Mouse (Mus musculus): Measurements from ENCODE around the gene Dmc1. TPM values are rescaled to one million over a fixed set of nuclear protein-coding genes. Genes with fewer than 3 reads are reported as not detected.

The Dmc1 gene
- polyA plus RNA-seq, 1 experiment from 2014 or later, result 0.75 TPM

GRCm38 (mm10) chr15:79618456-79618855 lies 13.5 kb upstream of the Dmc1 start:
- no peak overlapping the region for H3K4me2 ChIP-seq (ENCODE audit: low read length)
- no peak overlapping the region for H3K4me3 ChIP-seq (replicated peaks; ENCODE audit: low read depth, low read length)
- peaks cover 86% of the 10 kb centered on the region for H3K36me3 ChIP-seq (ENCODE audit: control insufficient read depth, insufficient read depth, low read length)
- DNase-seq (no peak), ATAC-seq (ENCODE audit: low FRiP score, low TSS enrichment) (no peak)
- H3K4me1 ChIP-seq (ENCODE audit: control insufficient read depth, insufficient read depth, low read length), result no peaks in the 10 kb centered on the region
- no peaks in the 10 kb centered on the region for H3K27me3 ChIP-seq (ENCODE audit: control insufficient read depth, insufficient read depth, low read length)
- no peaks in the 10 kb centered on the region for H3K9me3 ChIP-seq (ENCODE audit: control insufficient read depth, low read length)
- no peak overlapping the region for H3K9ac ChIP-seq (replicated peaks; ENCODE audit: low read length)
- 91% methylated on average over 7 of the region's 7 CpGs for WGBS
- H3K27ac ChIP-seq (replicated peaks; ENCODE audit: low read depth, low read length), result no peak overlapping the region

DNA sequence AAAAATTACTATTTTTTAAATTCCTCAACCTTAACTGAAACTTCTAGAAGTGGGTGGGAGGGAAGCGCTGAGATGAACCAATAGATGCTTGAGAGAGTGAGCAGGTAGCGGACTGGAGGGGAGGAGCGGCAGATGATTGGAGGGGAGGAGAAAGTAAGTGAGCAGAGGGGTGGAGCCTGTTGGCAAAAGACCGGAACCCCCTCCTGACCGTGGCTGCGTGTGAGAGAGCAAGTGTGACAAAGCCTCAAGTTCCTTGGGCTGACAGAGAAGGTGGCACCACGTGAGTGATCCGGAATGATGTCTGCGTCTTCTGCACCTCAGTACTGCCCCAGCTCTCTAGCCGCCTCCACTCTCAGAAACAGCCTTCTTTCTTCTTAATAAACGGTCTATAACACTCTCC lies 12.2 kb upstream of the Dmc1 start:
- ATAC-seq (ENCODE audit: low FRiP score, low TSS enrichment) (no peak), DNase-seq (no peak)
- no peaks in the 10 kb centered on the region for H3K9me3 ChIP-seq (ENCODE audit: control insufficient read depth, low read length)
- H3K36me3 ChIP-seq (ENCODE audit: control insufficient read depth, insufficient read depth, low read length), result peaks cover 87% of the 10 kb centered on the region
- H3K27ac ChIP-seq (replicated peaks; ENCODE audit: low read depth, low read length), result no peak overlapping the region
- H3K4me3 ChIP-seq (replicated peaks; ENCODE audit: low read depth, low read length), result no peak overlapping the region
- H3K9ac ChIP-seq (replicated peaks; ENCODE audit: low read length), result no peak overlapping the region
- no peak overlapping the region for H3K4me2 ChIP-seq (ENCODE audit: low read length)
- H3K4me1 ChIP-seq (ENCODE audit: control insufficient read depth, insufficient read depth, low read length), result no peaks in the 10 kb centered on the region
- 82% methylated on average over 11 of the region's 11 CpGs for WGBS
- H3K27me3 ChIP-seq (ENCODE audit: control insufficient read depth, insufficient read depth, low read length), result no peaks in the 10 kb centered on the region

DNA sequence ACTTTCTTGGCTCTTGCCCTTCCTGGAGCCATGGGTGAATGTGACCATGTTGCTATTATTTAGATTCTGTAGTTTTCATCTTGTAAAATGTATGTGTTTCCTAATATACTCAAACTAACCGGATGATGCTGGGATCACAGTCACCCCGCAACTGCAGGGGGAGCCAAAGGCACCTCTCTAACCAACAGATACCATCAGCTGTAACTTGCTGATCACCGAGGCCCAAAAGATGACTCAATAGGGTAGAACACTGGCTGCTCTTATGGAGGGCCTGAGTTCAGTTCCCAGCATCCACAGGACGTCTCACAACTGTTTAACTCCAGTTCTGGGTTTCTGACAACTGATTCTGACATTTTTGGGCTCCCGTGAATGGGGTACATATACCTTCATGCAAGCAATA lies 11.8 kb upstream of the Dmc1 start:
- ATAC-seq (ENCODE audit: low FRiP score, low TSS enrichment) (no peak), DNase-seq (no peak)
- Histone ChIP-seq H3K36me3 (ENCODE audit: control insufficient read depth, insufficient read depth, low read length) (peaks cover 83% of the 10 kb centered on the region), H3K4me2 (ENCODE audit: low read length) (no peak overlapping the region), H3K4me3 (replicated peaks; ENCODE audit: low read depth, low read length) (no peak overlapping the region), H3K9me3 (ENCODE audit: control insufficient read depth, low read length) (no peaks in the 10 kb centered on the region), H3K27ac (replicated peaks; ENCODE audit: low read depth, low read length) (no peak overlapping the region), H3K4me1 (ENCODE audit: control insufficient read depth, insufficient read depth, low read length) (no peaks in the 10 kb centered on the region), H3K9ac (replicated peaks; ENCODE audit: low read length) (no peak overlapping the region), H3K27me3 (ENCODE audit: control insufficient read depth, insufficient read depth, low read length) (no peaks in the 10 kb centered on the region)
- 91% methylated on average over 5 of the region's 5 CpGs for WGBS

DNA sequence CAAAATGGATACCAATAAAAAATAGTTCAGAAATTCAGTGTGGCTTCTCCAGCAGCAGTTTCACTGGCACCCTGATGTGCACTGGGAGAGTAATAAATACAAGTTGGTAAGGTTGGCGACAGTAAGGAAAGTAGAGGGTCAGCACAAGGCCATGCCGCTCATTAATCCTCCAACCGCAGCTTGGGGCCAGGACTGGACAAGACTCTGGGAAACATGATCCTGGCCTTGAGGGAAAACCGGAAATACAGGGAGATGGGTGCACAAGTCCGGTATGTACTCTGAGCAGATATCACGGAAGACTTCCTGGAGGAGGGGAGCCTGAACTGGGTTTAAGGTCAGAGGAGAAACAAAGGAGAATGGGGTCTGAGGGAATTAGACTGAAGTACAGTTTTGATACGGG lies 10.6 kb upstream of the Dmc1 start:
- Histone ChIP-seq H3K36me3 (ENCODE audit: control insufficient read depth, insufficient read depth, low read length) (peaks cover 79% of the 10 kb centered on the region), H3K4me3 (replicated peaks; ENCODE audit: low read depth, low read length) (no peak overlapping the region), H3K9me3 (ENCODE audit: control insufficient read depth, low read length) (no peaks in the 10 kb centered on the region), H3K4me2 (ENCODE audit: low read length) (no peak overlapping the region), H3K9ac (replicated peaks; ENCODE audit: low read length) (no peak overlapping the region), H3K4me1 (ENCODE audit: control insufficient read depth, insufficient read depth, low read length) (no peaks in the 10 kb centered on the region), H3K27me3 (ENCODE audit: control insufficient read depth, insufficient read depth, low read length) (no peaks in the 10 kb centered on the region), H3K27ac (replicated peaks; ENCODE audit: low read depth, low read length) (no peak overlapping the region)
- DNase-seq (no peak), ATAC-seq (ENCODE audit: low FRiP score, low TSS enrichment) (no peak)
- 94% methylated on average over 7 of the region's 7 CpGs for WGBS

DNA sequence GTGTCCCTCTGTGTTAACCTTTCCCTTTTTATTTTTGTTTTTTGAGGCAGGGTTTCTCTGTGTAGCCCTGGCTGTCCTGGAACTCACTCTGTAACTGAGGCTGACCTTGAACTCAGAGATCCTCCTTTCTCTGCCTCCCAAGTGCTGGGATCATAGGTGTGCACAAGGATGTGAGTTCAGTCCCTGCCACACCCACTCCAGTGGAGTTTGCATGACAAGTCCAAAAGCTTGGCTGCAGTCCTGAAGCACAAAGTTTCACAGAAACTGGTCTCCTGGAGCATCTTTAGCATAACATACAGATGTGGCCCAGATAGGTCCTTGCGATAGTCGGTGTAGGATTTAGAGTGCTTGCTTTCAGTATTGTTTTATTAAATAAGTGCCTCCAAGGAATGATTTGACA lies 4.3 kb upstream of the Dmc1 start:
- H3K4me3 ChIP-seq (replicated peaks; ENCODE audit: low read depth, low read length), result no peak overlapping the region
- H3K27me3 ChIP-seq (ENCODE audit: control insufficient read depth, insufficient read depth, low read length), result peaks cover 10% of the 10 kb centered on the region; the same call in 1 of the 2 replicates
- ATAC-seq (ENCODE audit: low FRiP score, low TSS enrichment), result no peak
- no peaks in the 10 kb centered on the region for H3K9me3 ChIP-seq (ENCODE audit: control insufficient read depth, low read length)
- peaks cover 27% of the 10 kb centered on the region for H3K36me3 ChIP-seq (ENCODE audit: control insufficient read depth, insufficient read depth, low read length)
- no peak overlapping the region for H3K4me2 ChIP-seq (ENCODE audit: low read length)
- H3K4me1 ChIP-seq (ENCODE audit: control insufficient read depth, insufficient read depth, low read length), result no peaks in the 10 kb centered on the region
- WGBS, result 95% methylated on average over 2 of the region's 2 CpGs
- DNase-seq, result no peak
- H3K27ac ChIP-seq (replicated peaks; ENCODE audit: low read depth, low read length), result no peak overlapping the region
- no peak overlapping the region for H3K9ac ChIP-seq (replicated peaks; ENCODE audit: low read length)

- no peak overlapping the region for H3K27ac ChIP-seq (replicated peaks; ENCODE audit: low read depth, low read length)
- H3K4me3 ChIP-seq (replicated peaks; ENCODE audit: low read depth, low read length), result no peak overlapping the region
- 82% methylated on average over 7 of the region's 7 CpGs for WGBS
- peaks cover 21% of the 10 kb centered on the region for H3K36me3 ChIP-seq (ENCODE audit: control insufficient read depth, insufficient read depth, low read length)
- H3K9me3 ChIP-seq (ENCODE audit: control insufficient read depth, low read length), result no peaks in the 10 kb centered on the region
- ATAC-seq (ENCODE audit: low FRiP score, low TSS enrichment), result no peak
- H3K4me1 ChIP-seq (ENCODE audit: control insufficient read depth, insufficient read depth, low read length), result no peaks in the 10 kb centered on the region
- no peak overlapping the region for H3K4me2 ChIP-seq (ENCODE audit: low read length)
- H3K27me3 ChIP-seq (ENCODE audit: control insufficient read depth, insufficient read depth, low read length), result peaks cover 14% of the 10 kb centered on the region; the same call in 1 of the 2 replicates
- no peak for DNase-seq
- H3K9ac ChIP-seq (replicated peaks; ENCODE audit: low read length), result no peak overlapping the region
These were observed 3.3 kb upstream of the Dmc1 start for GRCm38 (mm10) chr15:79608214-79608613.

- WGBS, result 47% methylated on average over 2 of the region's 2 CpGs
- DNase-seq (peak; percentile 58), ATAC-seq (ENCODE audit: low FRiP score, low TSS enrichment) (no peak)
- Histone ChIP-seq H3K9me3 (ENCODE audit: control insufficient read depth, low read length) (no peaks in the 10 kb centered on the region), H3K9ac (replicated peaks; ENCODE audit: low read length) (no peak overlapping the region), H3K4me1 (ENCODE audit: control insufficient read depth, insufficient read depth, low read length) (no peaks in the 10 kb centered on the region), H3K36me3 (ENCODE audit: control insufficient read depth, insufficient read depth, low read length) (peaks cover 17% of the 10 kb centered on the region), H3K4me3 (replicated peaks; ENCODE audit: low read depth, low read length) (no peak overlapping the region), H3K27ac (replicated peaks; ENCODE audit: low read depth, low read length) (no peak overlapping the region), H3K4me2 (ENCODE audit: low read length) (no peak overlapping the region), H3K27me3 (ENCODE audit: control insufficient read depth, insufficient read depth, low read length) (peaks cover 14% of the 10 kb centered on the region; the same call in 1 of the 2 replicates)
These were observed 2.8 kb upstream of the Dmc1 start for GRCm38 (mm10) chr15:79607757-79608156.

- Histone ChIP-seq H3K9me3 (ENCODE audit: control insufficient read depth, low read length) (no peaks in the 10 kb centered on the region), H3K4me2 (ENCODE audit: low read length) (no peak overlapping the region), H3K4me3 (replicated peaks; ENCODE audit: low read depth, low read length) (no peak overlapping the region), H3K4me1 (ENCODE audit: control insufficient read depth, insufficient read depth, low read length) (no peaks in the 10 kb centered on the region), H3K27me3 (ENCODE audit: control insufficient read depth, insufficient read depth, low read length) (peaks cover 14% of the 10 kb centered on the region; the same call in 1 of the 2 replicates), H3K36me3 (ENCODE audit: control insufficient read depth, insufficient read depth, low read length) (peaks cover 9% of the 10 kb centered on the region), H3K9ac (replicated peaks; ENCODE audit: low read length) (no peak overlapping the region), H3K27ac (replicated peaks; ENCODE audit: low read depth, low read length) (no peak overlapping the region)
- ATAC-seq (ENCODE audit: low FRiP score, low TSS enrichment) (no peak), DNase-seq (no peak)
- 90% methylated on average over 12 of the region's 12 CpGs for WGBS
These were observed 1.3 kb upstream of the Dmc1 start for GRCm38 (mm10) chr15:79606161-79606560.

- Histone ChIP-seq H3K4me2 (ENCODE audit: low read length) (no peak overlapping the region), H3K4me1 (ENCODE audit: control insufficient read depth, insufficient read depth, low read length) (no peaks in the 10 kb centered on the region), H3K9me3 (ENCODE audit: control insufficient read depth, low read length) (no peaks in the 10 kb centered on the region), H3K9ac (replicated peaks; ENCODE audit: low read length) (no peak overlapping the region), H3K27ac (replicated peaks; ENCODE audit: low read depth, low read length) (no peak overlapping the region), H3K27me3 (ENCODE audit: control insufficient read depth, insufficient read depth, low read length) (peaks cover 13% of the 10 kb centered on the region; the same call in 1 of the 2 replicates), H3K36me3 (ENCODE audit: control insufficient read depth, insufficient read depth, low read length) (no peaks in the 10 kb centered on the region), H3K4me3 (replicated peaks; ENCODE audit: low read depth, low read length) (no peak overlapping the region)
- DNase-seq (no peak), ATAC-seq (ENCODE audit: low FRiP score, low TSS enrichment) (no peak)
- 79% methylated on average over 2 of the region's 2 CpGs for WGBS
These were observed 4.7 kb downstream of the Dmc1 start for GRCm38 (mm10) chr15:79600176-79600575.

Data from midbrain, embryonic 14.5 days (tissue).